Mouse (Mus musculus) R1 (cell line): ENCODE data around the gene Rnf34.
A peak's percentile ranks its signal among the peaks of the same experiment; 100 is the strongest.

Experiments
- DNase-seq: peaks from one replicate; pipeline ENCODE4 v3.0.0-alpha.2; 2018; ENCODE audit warnings: low read depth, low spot score

The Rnf34 gene

GRCm38 (mm10) chr5:122872626-122873025 is 22.8 kb downstream of the Rnf34 start:
- DNase-seq, result peak; percentile 84

GRCm38 (mm10) chr5:122873573-122873972 is 23.7 kb downstream of the Rnf34 start:
- no peak for DNase-seq

GRCm38 (mm10) chr5:122874359-122874758 is 24.5 kb downstream of the Rnf34 start:
- DNase-seq, result no peak

- no peak for DNase-seq
Observed at GRCm38 (mm10) chr5:122876671-122877070, 26.8 kb downstream of the Rnf34 start.

- no peak for DNase-seq
Observed at GRCm38 (mm10) chr5:122880241-122880980, 30.6 kb downstream of the Rnf34 start.

GRCm38 (mm10) chr5:122881313-122881712 is 31.5 kb downstream of the Rnf34 start:
- peak; percentile 85 for DNase-seq

GRCm38 (mm10) chr5:122882256-122883050 is 32.6 kb downstream of the Rnf34 start:
- no peak for DNase-seq

- no peak for DNase-seq
Observed at GRCm38 (mm10) chr5:122883237-122883636, 33.4 kb downstream of the Rnf34 start.

GRCm38 (mm10) chr5:122883652-122884235 is 33.9 kb downstream of the Rnf34 start:
- no peak for DNase-seq

- DNase-seq, result no peak
Observed at GRCm38 (mm10) chr5:122884594-122885348, 34.9 kb downstream of the Rnf34 start.

- no peak for DNase-seq
Observed at GRCm38 (mm10) chr5:122887033-122887432, 37.2 kb downstream of the Rnf34 start.

- DNase-seq, result no peak
Observed at GRCm38 (mm10) chr5:122887926-122888611, 38.2 kb downstream of the Rnf34 start.

GRCm38 (mm10) chr5:122888612-122889214 is 38.9 kb downstream of the Rnf34 start:
- no peak for DNase-seq

- peak; percentile 77 for DNase-seq
Observed at GRCm38 (mm10) chr5:122890396-122890795, 40.5 kb downstream of the Rnf34 start.

GRCm38 (mm10) chr5:122893270-122893669 is 43.4 kb downstream of the Rnf34 start:
- no peak for DNase-seq

- peak; percentile 74 for DNase-seq
Observed at GRCm38 (mm10) chr5:122894007-122894637, 44.3 kb downstream of the Rnf34 start.

- no peak for DNase-seq
Observed at GRCm38 (mm10) chr5:122894821-122895220, 45.0 kb downstream of the Rnf34 start.

GRCm38 (mm10) chr5:122898153-122898552 is 48.3 kb downstream of the Rnf34 start:
- DNase-seq, result no peak

GRCm38 (mm10) chr5:122898963-122899776 is 49.3 kb downstream of the Rnf34 start:
- no peak for DNase-seq
